Mouse (Mus musculus): Measurements from ENCODE around the gene Ccdc85c.

Gene Ccdc85c

GRCm38 (mm10) chr12:108171336-108171735, 103.9 kb downstream of the Ccdc85c start:
- DNase-seq: no peak

GRCm38 (mm10) chr12:108170467-108170866, 104.8 kb downstream of the Ccdc85c start:
- no peak for DNase-seq

- no peak for DNase-seq
These were observed 106.3 kb downstream of the Ccdc85c start for GRCm38 (mm10) chr12:108168909-108169308.

- DNase-seq: no peak
These were observed 111.5 kb downstream of the Ccdc85c start for GRCm38 (mm10) chr12:108163706-108164105.

- DNase-seq: peak; percentile 29
These were observed 113.2 kb downstream of the Ccdc85c start for GRCm38 (mm10) chr12:108162036-108162435.

- DNase-seq: no peak
These were observed 115.4 kb downstream of the Ccdc85c start for GRCm38 (mm10) chr12:108159863-108160262.
